Mouse (Mus musculus) forebrain, embryonic 12.5 days (tissue): Measurements from ENCODE around the gene Zfp799. TPM values are rescaled to one million over a fixed set of nuclear protein-coding genes. Genes with fewer than 3 reads are reported as not detected.

Source experiments
- ATAC-seq: fragments of 200-750 bp; cut with Nextera tagmentation; 2 replicates; pipeline ENCODE4 v1.8.0; 2017; ENCODE audit warnings: moderate TSS enrichment; ENCODE audit not compliant: low FRiP score
- H3K27ac ChIP-seq: fragments of 300-500 bp; sonication (generic); 2 replicates; pipeline ENCODE4 v1.5.1; 2016; ENCODE audit warnings: mild to moderate bottlenecking
- H3K27me3 ChIP-seq: fragments of 300-500 bp; sonication (generic); 2 replicates; pipeline ENCODE4 v1.6.1; 2016; ENCODE audit warnings: mild to moderate bottlenecking
- H3K36me3 ChIP-seq: fragments of 300-500 bp; sonication (generic); replicated peaks from 2 replicates; pipeline ENCODE4 v1.6.1; 2016; ENCODE audit warnings: mild to moderate bottlenecking
- H3K4me1 ChIP-seq: fragments of 300-500 bp; sonication (generic); 2 replicates; pipeline ENCODE4 v1.6.1; 2016
- H3K4me2 ChIP-seq: fragments of 300-500 bp; sonication (generic); 2 replicates; pipeline ENCODE4 v1.6.1; 2016; ENCODE audit warnings: mild to moderate bottlenecking, moderate library complexity
- H3K4me3 ChIP-seq: fragments of 300-500 bp; sonication (generic); replicated peaks from 2 replicates; pipeline ENCODE4 v1.5.1; 2016; ENCODE audit warnings: mild to moderate bottlenecking
- H3K9ac ChIP-seq: fragments of 300-500 bp; sonication (generic); 2 replicates; pipeline ENCODE4 v1.6.1; 2016; ENCODE audit warnings: mild to moderate bottlenecking
- H3K9me3 ChIP-seq: fragments of 300-500 bp; sonication (generic); 2 replicates; pipeline ENCODE4 v1.6.1; 2016
- WGBS: fragments of 180-500 bp; shearing (Covaris S2); methylation state at CpG from one replicate; pipeline ENCODE4 v1.1.7; 2016; 5-methylcytosine and 5-hydroxymethylcytosine counted together
- polyA plus RNA-seq: library from polyadenylated mRNA; unstranded; fragments of >200 nt; fragmentation: Nextera tagmentation; extraction: Ambion mirVana; gene quantifications from 2 replicates; pipeline ENCODE4 v1.2.1, GENCODE M21; 2016

The Zfp799 gene
- polyA plus RNA-seq, 1 experiment from 2014 or later, result 18.3 TPM

DNA sequence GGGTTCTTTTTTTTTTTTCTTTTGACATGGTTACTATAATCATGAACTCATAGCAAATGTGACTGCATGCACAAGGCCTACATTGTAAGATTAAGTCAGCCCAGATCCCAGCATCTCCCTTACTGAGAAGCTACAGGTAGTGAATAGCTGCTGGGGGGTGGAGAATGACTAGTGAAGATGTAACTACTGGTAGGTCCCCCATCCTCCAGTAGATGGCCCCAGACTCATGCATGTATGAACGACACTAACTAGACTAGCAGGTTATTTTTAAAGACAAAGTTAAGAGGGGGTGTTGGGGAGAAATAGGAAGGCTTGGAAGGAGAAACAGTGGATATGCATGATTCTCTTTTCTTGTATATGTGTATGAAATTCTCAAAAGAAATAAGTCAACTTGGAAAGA is 58.8 kb downstream of the Zfp799 start:
- H3K4me1 ChIP-seq, result no peaks in the 10 kb centered on the region
- H3K4me3 ChIP-seq, result no peak overlapping the region
- no peak for ATAC-seq
- H3K9ac ChIP-seq, result no peak overlapping the region
- no peak overlapping the region for H3K4me2 ChIP-seq
- H3K27me3 ChIP-seq, result no peaks in the 10 kb centered on the region
- H3K27ac ChIP-seq, result no peak overlapping the region
- no peaks in the 10 kb centered on the region for H3K9me3 ChIP-seq
- H3K36me3 ChIP-seq, result peaks cover 90% of the 10 kb centered on the region
- WGBS, result 89% methylated on average over 1 of the region's 1 CpGs

DNA sequence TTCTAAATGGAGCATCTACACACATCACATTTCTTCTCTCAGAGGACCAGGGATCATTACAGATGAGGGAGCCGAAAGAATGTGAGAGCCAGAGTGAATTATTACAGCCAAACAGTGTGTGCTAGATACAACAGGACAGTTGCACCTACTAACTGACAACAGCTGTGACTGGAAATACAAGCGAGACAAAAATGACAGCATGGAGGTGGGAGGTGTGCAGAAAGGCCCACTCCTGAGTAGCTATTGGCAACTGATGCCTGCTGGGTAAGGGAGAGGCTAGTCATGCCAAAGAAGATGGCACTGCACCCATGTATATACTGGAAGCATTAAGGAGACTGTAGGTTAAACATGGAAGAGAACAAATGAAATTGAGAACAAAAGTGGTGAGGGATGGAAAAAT is 63.6 kb downstream of the Zfp799 start:
- peaks cover 70% of the 10 kb centered on the region for H3K36me3 ChIP-seq

More for the DNA sequence above, 63.6 kb downstream of the Zfp799 start:
- no peaks in the 10 kb centered on the region for H3K27me3 ChIP-seq
- no peak overlapping the region for H3K4me2 ChIP-seq
- no peaks in the 10 kb centered on the region for H3K4me1 ChIP-seq
- no peak for ATAC-seq
- peaks cover 9% of the 10 kb centered on the region; the same call in 1 of the 2 replicates for H3K9me3 ChIP-seq
- no peak overlapping the region for H3K9ac ChIP-seq
- no peak overlapping the region for H3K4me3 ChIP-seq
- 93% methylated on average over 2 of the region's 2 CpGs for WGBS
- H3K27ac ChIP-seq, result no peak overlapping the region

Other genes with a start within 250 kb of the Zfp799 start
- not detected in 2 replicates for gene Cyp4f37, start 209.0 kb downstream of the Zfp799 start, polyA plus RNA-seq
- not detected in 2 replicates for gene Cyp4f40, start 171.4 kb downstream of the Zfp799 start, polyA plus RNA-seq
- gene Cyp4f15, start 144.6 kb downstream of the Zfp799 start, polyA plus RNA-seq, result 0.91 and 1.5 TPM in 2 replicates
- 56.3 and 56.5 TPM in 2 replicates for gene Zfp871, start 42.0 kb downstream of the Zfp799 start, polyA plus RNA-seq
- gene Zfp811, start 20.3 kb downstream of the Zfp799 start, polyA plus RNA-seq, result 32.2 and 34.2 TPM in 2 replicates
- gene Zfp870, start 61.4 kb upstream of the Zfp799 start, polyA plus RNA-seq, result 7.7 and 10.3 TPM in 2 replicates
- not detected in 2 replicates for gene Cyp4f14, start 87.1 kb upstream of the Zfp799 start, polyA plus RNA-seq
- 4.3 and 7.0 TPM in 2 replicates for gene Cyp4f13, start 117.1 kb upstream of the Zfp799 start, polyA plus RNA-seq
- 11.2 and 11.3 TPM in 2 replicates for gene Zfp472, start 135.6 kb upstream of the Zfp799 start, polyA plus RNA-seq
- gene Zfp952, start 162.9 kb upstream of the Zfp799 start, polyA plus RNA-seq, result 16.6 and 18.2 TPM in 2 replicates
- 21.7 and 23.6 TPM in 2 replicates for gene Zfp763, start 203.1 kb upstream of the Zfp799 start, polyA plus RNA-seq
- gene 4921501E09Rik, start 237.8 kb upstream of the Zfp799 start, polyA plus RNA-seq, result not detected in 2 replicates